Mouse (Mus musculus) heart, embryonic 11.5 days (tissue): ENCODE measurements around the gene Aars2. TPM values are rescaled to one million over a fixed set of nuclear protein-coding genes. Genes with fewer than 3 reads are reported as not detected.

ENCODE experiments used
- ATAC-seq: fragments of 200-750 bp; cut with Nextera tagmentation; replicated peaks from 2 replicates; pipeline ENCODE4 v1.8.0; 2017; ENCODE audit warnings: moderate library complexity; ENCODE audit not compliant: insufficient number of reproducible peaks, low FRiP score, low TSS enrichment
- H3K27ac ChIP-seq: fragments of 300-500 bp; sonication (generic); 2 replicates; pipeline ENCODE4 v1.5.1; 2014; ENCODE audit warnings: mild to moderate bottlenecking, low read depth, low read length
- H3K27me3 ChIP-seq: fragments of 300-500 bp; sonication (generic); 2 replicates; pipeline ENCODE4 v1.6.1; 2014; ENCODE audit warnings: mild to moderate bottlenecking, low read length, mixed read lengths; ENCODE audit not compliant: control insufficient read depth, insufficient read depth
- H3K36me3 ChIP-seq: fragments of 300-500 bp; sonication (generic); 2 replicates; pipeline ENCODE4 v1.6.1; 2014; ENCODE audit warnings: mild to moderate bottlenecking, low read length, moderate library complexity, mixed read lengths; ENCODE audit not compliant: control insufficient read depth, insufficient read depth
- H3K4me1 ChIP-seq: fragments of 300-500 bp; sonication (generic); 2 replicates; pipeline ENCODE4 v1.6.1; 2014; ENCODE audit warnings: low read length; ENCODE audit not compliant: control insufficient read depth, insufficient read depth
- H3K4me2 ChIP-seq: fragments of 300-500 bp; sonication (generic); 2 replicates; pipeline ENCODE4 v1.6.1; 2014; ENCODE audit warnings: mild to moderate bottlenecking, moderate library complexity
- H3K4me3 ChIP-seq: fragments of 300-500 bp; sonication (generic); 2 replicates; pipeline ENCODE4 v1.5.1; 2014; ENCODE audit warnings: low read depth, low read length
- H3K9ac ChIP-seq: fragments of 300-500 bp; sonication (generic); 2 replicates; pipeline ENCODE4 v1.6.1; 2014; ENCODE audit warnings: mild to moderate bottlenecking, low read depth, low read length, moderate library complexity
- H3K9me3 ChIP-seq: fragments of 300-500 bp; sonication (generic); replicated peaks from 2 replicates; pipeline ENCODE4 v1.6.1; 2016; ENCODE audit warnings: low read length; ENCODE audit not compliant: control insufficient read depth
- WGBS: fragments of 180-500 bp; shearing (Covaris S2); extraction: QIAGEN DNeasy Blood & Tissue Kit; methylation state at CpG from one replicate; pipeline ENCODE4 v1.1.7; 2014; ENCODE audit not compliant: insufficient replicate concordance; 5-methylcytosine and 5-hydroxymethylcytosine counted together
- polyA plus RNA-seq: library from polyadenylated mRNA; unstranded; fragments of >200 nt; fragmentation: Nextera tagmentation; extraction: Ambion mirVana; gene quantifications from 2 replicates; pipeline ENCODE4 v1.2.1, GENCODE M21; 2014

Gene Aars2
- polyA plus RNA-seq, 1 experiment from 2014 or later = 12.1 TPM

DNA sequence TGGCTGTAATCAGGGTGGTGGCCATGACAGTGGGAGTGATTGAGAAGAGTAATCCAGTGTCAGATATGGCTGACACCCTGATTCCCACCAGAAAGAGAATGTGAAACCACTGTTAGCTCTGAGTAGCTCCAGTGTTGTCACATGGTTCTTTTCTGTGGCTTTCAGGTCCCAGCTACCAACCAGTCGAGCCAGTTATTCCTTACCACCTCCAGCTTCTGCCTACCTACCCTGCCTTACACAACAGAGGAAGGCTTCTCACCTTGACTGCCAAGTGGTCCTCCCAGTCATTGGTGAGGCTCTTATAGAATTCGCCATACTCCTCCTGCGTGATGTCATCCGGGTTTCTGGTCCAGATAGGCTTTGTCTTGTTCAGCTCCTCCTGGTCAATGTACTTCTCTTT lies 63.4 kb downstream of the Aars2 start:
- Histone ChIP-seq H3K4me2 (no peak overlapping the region), H3K9me3 (no peaks in the 10 kb centered on the region), H3K9ac (no peak overlapping the region), H3K4me1 (peaks cover 22% of the 10 kb centered on the region), H3K27me3 (no peaks in the 10 kb centered on the region), H3K36me3 (peaks cover 44% of the 10 kb centered on the region), H3K27ac (no peak overlapping the region), H3K4me3 (no peak overlapping the region)
- WGBS = 80% methylated on average over 4 of the region's 4 CpGs
- ATAC-seq = no peak

Other genes with a start within 250 kb of the Aars2 start
- gene Cdc5l, start 73.1 kb upstream of the Aars2 start, polyA plus RNA-seq = 57.5 and 59.4 TPM in 2 replicates
- 0.86 and 1.2 TPM in 2 replicates for gene Spats1, start 31.4 kb upstream of the Aars2 start, polyA plus RNA-seq
- 0.13 and 0.23 TPM in 2 replicates for gene Tcte1, start 16.6 kb downstream of the Aars2 start, polyA plus RNA-seq
- gene Tmem151b, start 42.8 kb downstream of the Aars2 start, polyA plus RNA-seq = 1.00 and 1.0 TPM in 2 replicates
- gene Nfkbie, start 48.9 kb downstream of the Aars2 start, polyA plus RNA-seq = 2.4 TPM in 2 replicates
- 87.2 and 91.0 TPM in 2 replicates for gene Slc35b2, start 57.0 kb downstream of the Aars2 start, polyA plus RNA-seq
- 1,458 and 1,495 TPM in 2 replicates for gene Hsp90ab1, start 66.4 kb downstream of the Aars2 start, polyA plus RNA-seq
- 52.7 and 61.2 TPM in 2 replicates for gene Slc29a1, start 92.8 kb downstream of the Aars2 start, polyA plus RNA-seq
- gene Mymx, start 95.3 kb downstream of the Aars2 start, polyA plus RNA-seq = 1.4 TPM in 1 of 2 replicates, not detected in the other
- 0.32 and 0.52 TPM in 2 replicates for gene Capn11, start 152.5 kb downstream of the Aars2 start, polyA plus RNA-seq
- 131 and 135 TPM in 2 replicates for gene Mrpl14, start 179.5 kb downstream of the Aars2 start, polyA plus RNA-seq
- 27.6 and 29.8 TPM in 2 replicates for gene Tmem63b, start 180.1 kb downstream of the Aars2 start, polyA plus RNA-seq
- gene 1600014C23Rik, start 227.0 kb downstream of the Aars2 start, polyA plus RNA-seq = 0.48 and 0.80 TPM in 2 replicates